Mouse (Mus musculus) heart, adult 2 months (tissue): ENCODE measurements around the gene Olfr522. TPM values are rescaled to one million over a fixed set of nuclear protein-coding genes. Genes with fewer than 3 reads are reported as not detected.
A peak's percentile ranks its signal among the peaks of the same experiment; 100 is the strongest.

Experiments
- DNase-seq, 2 experiments: peaks; one replicate each; pipeline ENCODE4 v3.0.0; 2021
- H3K27ac ChIP-seq: fragments of 200-600 bp; 2 replicates; pipeline ENCODE4 v1.8.1; 2022
- H3K27me3 ChIP-seq: fragments of 200-500 bp; 2 replicates; pipeline ENCODE4 v1.6.1; 2012; ENCODE audit warnings: mild to moderate bottlenecking, low read length, inconsistent platforms, mixed read lengths; ENCODE audit not compliant: control insufficient read depth, insufficient read depth
- H3K36me3 ChIP-seq: fragments of 200-500 bp; 2 replicates; pipeline ENCODE4 v1.6.1; 2012; ENCODE audit warnings: low read length, inconsistent platforms; ENCODE audit not compliant: control insufficient read depth, insufficient read depth
- H3K4me1 ChIP-seq: fragments of 200-500 bp; 2 replicates; pipeline ENCODE4 v1.6.1; 2011; ENCODE audit warnings: low read length; ENCODE audit not compliant: control insufficient read depth, insufficient read depth
- H3K4me3 ChIP-seq: fragments of 200-600 bp; 2 replicates; pipeline ENCODE4 v1.8.1; 2022
- H3K79me2 ChIP-seq: fragments of 200-500 bp; replicated peaks from 2 replicates; pipeline ENCODE4 v1.6.1; 2012; ENCODE audit warnings: mild to moderate bottlenecking, inconsistent platforms, low read length, moderate library complexity, mixed read lengths; ENCODE audit not compliant: control insufficient read depth, insufficient read depth
- H3K9ac ChIP-seq: fragments of 200-500 bp; 2 replicates; pipeline ENCODE4 v1.6.1; 2012; ENCODE audit warnings: low read depth, mild to moderate bottlenecking, control low read depth, inconsistent platforms, low read length, mixed read lengths
- CTCF ChIP-seq: fragments of 200-600 bp; IDR thresholded peaks from 2 replicates; pipeline ENCODE4 v1.8.1; 2022; ENCODE audit warnings: antibody characterized with exemption, mild to moderate bottlenecking, moderate library complexity
- EP300 ChIP-seq: fragments of 200-500 bp; IDR thresholded peaks from 2 replicates; pipeline ENCODE4 v1.6.1; 2011; ENCODE audit warnings: low read depth, low read length, control low read depth; ENCODE audit not compliant: insufficient read depth
- POLR2A ChIP-seq: fragments of 200-500 bp; IDR thresholded peaks from 2 replicates; pipeline ENCODE4 v1.6.1; 2011; ENCODE audit warnings: mild to moderate bottlenecking, low read depth, low read length, control low read depth; ENCODE audit not compliant: insufficient read depth
- WGBS: fragments of 180-500 bp; shearing (Covaris S2); methylation state at CpG from one replicate; pipeline ENCODE4 v1.1.7; 2018; 5-methylcytosine and 5-hydroxymethylcytosine counted together
- intact Hi-C: fragments of 180-260 bp; cut with DNase I; formaldehyde crosslinking; loops from one replicate; pipeline ENCODE4 v1.15.1; 2025
- polyA plus RNA-seq: library from polyadenylated mRNA; depleted of rRNA; stranded (reverse); fragments of >200 nt; gene quantifications from 2 replicates; pipeline ENCODE4 v1.2.3, GENCODE M21; 2012
- total RNA-seq, 2 experiments: library from RNA; stranded (reverse); gene quantifications; 2 replicates each; pipeline ENCODE4 v1.2.3; 2021

Olfr522 gene
- total and polyA plus RNA-seq, 3 experiments, result not detected

DNA sequence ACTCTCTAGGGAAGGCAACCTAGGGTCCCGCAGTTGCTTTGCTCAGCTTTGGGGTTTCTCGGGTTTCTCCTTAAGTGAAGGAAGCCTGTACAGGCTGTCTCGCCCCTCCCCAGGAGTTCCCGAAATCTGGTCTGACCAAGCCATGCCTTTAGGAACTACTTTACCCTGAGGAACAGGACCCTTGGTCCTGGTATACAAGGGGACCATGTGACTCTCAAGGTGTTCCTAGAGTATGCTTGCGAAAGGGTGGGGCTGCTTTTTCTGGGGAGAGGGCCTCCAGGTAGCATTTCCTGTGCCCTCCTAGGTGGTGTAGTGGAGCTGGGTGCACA, 38.6 kb downstream of the Olfr522 start:
- Histone ChIP-seq H3K9ac (peak overlapping the region; percentile 83), H3K4me1 (peaks cover 3% of the 10 kb centered on the region), H3K4me3 (peak overlapping the region; percentile 99), H3K27me3 (no peaks in the 10 kb centered on the region), H3K36me3 (no peaks in the 10 kb centered on the region), H3K27ac (peak overlapping the region; percentile 80), H3K79me2 (no peaks in the 10 kb centered on the region)
- DNase-seq, result no peak
- no peak for TF ChIP-seq EP300
- no peak for TF ChIP-seq POLR2A
- no peak for TF ChIP-seq CTCF
- intact Hi-C loops, result no loop called here
- WGBS, result 5% methylated on average over 5 of the region's 5 CpGs

GRCm38 (mm10) chr7:140125278-140126021, 39.1 kb downstream of the Olfr522 start:
- Histone ChIP-seq H3K4me3 (peak overlapping the region; percentile 99), H3K27ac (peak overlapping the region; percentile 80), H3K9ac (peak overlapping the region; percentile 83), H3K79me2 (no peaks in the 10 kb centered on the region), H3K36me3 (no peaks in the 10 kb centered on the region), H3K27me3 (no peaks in the 10 kb centered on the region), H3K4me1 (peaks cover 3% of the 10 kb centered on the region)
- 1% methylated on average over 39 of the region's 40 CpGs for WGBS
- intact Hi-C loops, result loop anchor here (1.0 kb wide), 1 partner anchor 8 kb away; no protein-coding TSS in a partner anchor
- 0 out of 2 replicates have a peak, but pooled peaks have one; percentile 22 for TF ChIP-seq EP300
- peak; percentile 72 for TF ChIP-seq POLR2A
- no peak; the same call in 1 of the 2 replicates for TF ChIP-seq CTCF
- peak; percentile 94 to 96 for DNase-seq

GRCm38 (mm10) chr7:140124382-140124781, 40.2 kb downstream of the Olfr522 start:
- 84% methylated on average over 1 of the region's 1 CpGs for WGBS

DNA sequence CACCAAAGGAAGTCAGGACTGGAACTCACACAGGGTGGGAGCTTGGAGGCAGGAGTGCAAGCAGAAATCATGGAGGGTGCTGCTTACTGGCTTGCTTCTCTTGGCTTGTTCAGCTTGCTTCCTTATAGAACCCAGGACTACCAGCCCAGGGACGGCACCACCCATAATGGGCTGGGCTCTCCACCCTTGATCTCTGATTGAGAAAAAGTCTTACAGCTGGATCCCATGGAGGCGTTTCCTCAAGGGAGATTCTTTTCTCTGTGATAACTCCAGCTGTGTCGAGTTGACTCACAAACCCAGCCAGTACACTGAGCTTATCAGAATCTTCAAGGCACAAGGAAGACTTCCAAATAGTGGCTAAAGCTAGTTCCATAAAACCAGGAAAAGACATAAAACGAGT, 41.8 kb downstream of the Olfr522 start:
- H3K36me3 ChIP-seq, result no peaks in the 10 kb centered on the region
- 18% methylated on average over 4 of the region's 4 CpGs for WGBS
- no peak overlapping the region for H3K9ac ChIP-seq
- no peak overlapping the region for H3K4me3 ChIP-seq
- no peaks in the 10 kb centered on the region for H3K27me3 ChIP-seq
- no peak for TF ChIP-seq EP300
- no peak for TF ChIP-seq POLR2A
- TF ChIP-seq CTCF, result no peak
- no peaks in the 10 kb centered on the region for H3K79me2 ChIP-seq
- no peak for DNase-seq
- intact Hi-C loops, result no loop called here
- H3K27ac ChIP-seq, result no peak overlapping the region
- H3K4me1 ChIP-seq, result peaks cover 3% of the 10 kb centered on the region

More at GRCm38 (mm10) chr7:140124382-140124781, 40.2 kb downstream of the Olfr522 start:
- no peaks in the 10 kb centered on the region for H3K79me2 ChIP-seq
- no peak overlapping the region for H3K27ac ChIP-seq
- no peaks in the 10 kb centered on the region for H3K27me3 ChIP-seq
- TF ChIP-seq POLR2A, result no peak
- no peak for TF ChIP-seq EP300
- TF ChIP-seq CTCF, result no peak
- no peak overlapping the region for H3K9ac ChIP-seq
- peaks cover 3% of the 10 kb centered on the region for H3K4me1 ChIP-seq
- H3K36me3 ChIP-seq, result no peaks in the 10 kb centered on the region
- intact Hi-C loops, result no loop called here
- no peak for DNase-seq
- H3K4me3 ChIP-seq, result no peak overlapping the region

DNA sequence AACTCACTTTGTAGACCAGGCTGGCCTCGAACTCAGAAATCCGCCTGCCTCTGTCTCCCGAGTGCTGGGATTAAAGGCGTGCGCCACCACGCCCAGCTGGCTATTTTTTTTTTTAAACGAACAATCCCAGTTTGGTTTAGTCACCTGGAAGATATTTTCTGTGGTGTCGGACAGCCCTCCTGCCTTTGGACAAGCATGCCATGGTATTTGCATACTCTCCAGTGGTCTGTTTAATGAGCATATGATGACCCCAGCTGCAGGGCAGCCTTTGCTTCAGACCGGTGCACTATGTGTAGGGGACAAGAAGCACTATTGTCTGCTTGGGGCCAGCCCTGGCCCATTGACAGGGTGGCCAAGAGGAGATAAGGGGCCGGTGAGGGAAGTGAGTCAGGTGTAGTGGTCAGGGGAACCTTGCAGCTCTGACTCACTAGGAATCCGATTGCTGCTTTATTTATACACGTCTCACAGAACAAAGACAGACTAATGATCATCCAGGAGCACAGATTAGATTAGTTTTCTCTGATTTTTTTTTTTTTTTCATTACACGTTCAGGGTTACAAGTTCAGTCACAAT, 43.1 kb downstream of the Olfr522 start:
- no peak for TF ChIP-seq CTCF
- no peak for TF ChIP-seq EP300
- TF ChIP-seq POLR2A, result no peak
- no peak for DNase-seq
- Histone ChIP-seq H3K9ac (no peak overlapping the region), H3K4me1 (peaks cover 3% of the 10 kb centered on the region), H3K36me3 (0 out of 2 replicates have a peak, but pooled peaks cover 1% of the 10 kb centered on the region), H3K27me3 (no peaks in the 10 kb centered on the region), H3K79me2 (no peaks in the 10 kb centered on the region), H3K4me3 (no peak overlapping the region), H3K27ac (no peak overlapping the region)
- intact Hi-C loops, result no loop called here
- 65% methylated on average over 13 of the region's 13 CpGs for WGBS

- H3K9ac ChIP-seq, result no peak overlapping the region
- H3K4me3 ChIP-seq, result no peak overlapping the region
- H3K27ac ChIP-seq, result no peak overlapping the region
- no peaks in the 10 kb centered on the region for H3K27me3 ChIP-seq
- H3K36me3 ChIP-seq, result 0 out of 2 replicates have a peak, but pooled peaks cover 1% of the 10 kb centered on the region
- intact Hi-C loops, result no loop called here
- TF ChIP-seq EP300 (no peak), POLR2A (no peak), CTCF (no peak)
- no peaks in the 10 kb centered on the region for H3K79me2 ChIP-seq
- no peak for DNase-seq
- 91% methylated on average over 2 of the region's 2 CpGs for WGBS
- peaks cover 1% of the 10 kb centered on the region; the same call in 1 of the 2 replicates for H3K4me1 ChIP-seq
Measured at GRCm38 (mm10) chr7:140120484-140120883, 44.1 kb downstream of the Olfr522 start.
